Mouse (Mus musculus) CD4-positive naive resting alpha-beta T cell, adult 57 days (primary cell): ENCODE measurements around the gene Cep41. TPM values are rescaled to one million over a fixed set of nuclear protein-coding genes. Genes with fewer than 3 reads are reported as not detected.

Experiments used
- total RNA-seq: library from RNA; stranded (reverse); gene quantifications from one replicate; pipeline ENCODE4 v1.2.4, GENCODE M21; 2023

Cep41 gene
- total RNA-seq, result 14.0 TPM

DNA sequence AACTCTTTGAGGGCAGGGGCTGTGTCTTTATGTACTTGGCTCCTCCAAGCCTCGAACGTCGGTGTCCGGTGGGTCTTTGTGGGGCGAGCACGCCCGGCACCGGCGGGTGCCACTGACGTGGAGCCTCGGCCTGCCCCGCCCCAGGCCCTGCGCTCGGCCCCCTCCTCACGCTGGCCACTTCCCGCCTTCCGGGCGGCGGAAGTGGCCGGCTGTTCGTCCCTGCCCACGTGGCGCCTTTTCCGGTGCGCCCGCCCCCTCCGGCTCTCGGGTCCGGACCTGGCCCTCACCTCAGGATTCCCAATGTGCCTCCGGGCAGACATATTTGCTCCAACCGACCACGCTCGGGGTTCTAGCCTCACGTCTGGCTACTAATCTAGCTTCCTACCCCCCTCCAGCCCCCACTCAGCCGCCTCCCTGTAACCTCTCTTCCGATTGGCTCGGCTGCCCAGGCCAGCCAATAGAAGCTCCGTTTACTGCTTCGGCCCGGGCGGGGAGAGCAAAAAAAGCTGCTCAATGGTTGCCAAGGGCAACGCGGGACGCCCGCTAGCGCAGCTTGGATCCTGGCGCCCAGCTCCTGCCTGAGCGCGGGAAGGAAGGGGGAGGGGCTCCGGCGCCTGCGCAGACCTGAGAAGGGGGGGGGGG, at the start of gene Cep41:
TSS of gene Cep41 (minus strand) at position 400 of the 642 bp plus-strand sequence.

DNA sequence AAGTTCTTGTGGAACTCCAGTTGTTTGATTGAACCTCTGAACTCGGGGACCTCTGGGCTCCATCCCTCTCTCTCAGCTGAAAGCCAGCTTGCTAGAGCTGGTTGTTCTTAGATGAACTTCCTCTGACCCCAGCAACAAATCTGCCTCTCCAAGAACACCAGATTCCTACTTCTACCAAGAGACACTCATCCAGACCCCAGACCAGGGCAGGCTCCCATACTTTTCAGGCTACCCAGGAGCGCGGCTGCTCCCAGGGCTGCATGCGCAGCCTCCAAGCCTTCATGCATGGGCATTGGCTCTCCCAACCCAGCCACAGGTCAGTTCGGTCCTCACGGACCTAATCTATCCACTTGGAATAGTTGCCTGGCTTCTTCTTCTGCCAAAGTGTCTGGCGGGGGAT, 29.8 kb upstream of the Cep41 start, which contains the start of gene Mest:
TSS of gene Mest (plus strand) at position 217 of the 400 bp plus-strand sequence.

DNA sequence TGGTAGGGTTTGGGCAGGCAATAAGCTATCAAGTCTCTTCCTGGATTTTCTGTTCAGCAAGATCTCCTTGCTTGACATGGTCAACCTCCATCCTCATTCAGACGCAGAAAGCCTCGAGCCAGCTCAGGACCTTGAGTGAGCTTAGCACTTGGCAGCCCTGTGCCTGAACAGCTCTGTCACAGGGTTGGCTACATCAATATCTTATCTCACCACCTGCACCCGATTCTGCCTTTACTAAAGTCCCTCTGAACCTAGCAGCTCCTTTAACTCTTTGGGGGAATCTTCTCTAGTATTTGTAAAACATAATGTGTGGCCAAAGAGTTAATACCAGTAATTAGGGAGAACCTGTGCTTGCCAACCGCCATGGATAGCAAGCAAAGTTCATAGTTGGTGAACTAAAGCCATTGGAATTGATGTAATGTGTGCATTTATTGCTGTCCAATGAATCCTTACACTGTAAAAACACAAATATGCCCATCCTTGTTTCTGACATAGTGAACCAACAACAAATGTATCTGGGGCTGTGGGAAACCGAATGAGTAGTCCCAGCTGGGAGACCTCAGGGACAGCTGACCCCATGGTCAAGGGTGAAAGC, 54.8 kb downstream of the Cep41 start, which contains the start of gene Cpa1:
TSS of gene Cpa1 (plus strand) at position 545 of the 595 bp plus-strand sequence.

DNA sequence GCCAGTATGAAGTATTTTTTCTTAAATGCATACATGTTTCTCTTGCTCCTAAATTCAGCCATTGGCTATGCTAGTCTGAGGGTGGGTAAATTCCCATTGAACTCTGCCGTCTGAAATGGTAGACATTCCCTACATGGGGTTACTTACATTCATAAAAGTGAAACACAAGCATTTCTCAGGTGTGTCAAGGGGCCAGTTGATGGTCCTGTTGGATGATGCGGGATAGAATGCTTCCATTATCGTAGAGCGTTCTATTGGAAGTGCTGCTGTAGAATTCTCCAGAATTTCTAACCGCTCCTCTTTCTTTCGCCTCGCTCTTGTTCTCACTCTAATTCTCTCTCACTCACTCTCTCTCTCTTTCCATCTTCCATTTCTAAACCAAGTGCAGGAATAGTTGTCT, 82.8 kb downstream of the Cep41 start, which contains the start of gene Cpa5:
TSS of gene Cpa5 (plus strand) at position 301 of the 400 bp plus-strand sequence.

Other genes starting within 250 kb of the Cep41 start
- gene Tmem209, start 184.0 kb downstream of the Cep41 start, total RNA-seq, result 41.0 TPM
- gene Ssmem1, start 183.9 kb downstream of the Cep41 start, total RNA-seq, result 2.6 TPM
- not detected for gene Cpa2, start 152.2 kb downstream of the Cep41 start, total RNA-seq
- gene Cpa4, start 125.4 kb downstream of the Cep41 start, total RNA-seq, result not detected
- gene Cpa5, start 82.7 kb downstream of the Cep41 start, total RNA-seq, result not detected
- 0.74 TPM for gene Cpa1, start 54.5 kb downstream of the Cep41 start, total RNA-seq
- gene Mest, start 29.8 kb upstream of the Cep41 start, total RNA-seq, result not detected
- gene Copg2, start 203.0 kb upstream of the Cep41 start, total RNA-seq, result 27.5 TPM
- gene Tsga13, start 221.8 kb upstream of the Cep41 start, total RNA-seq, result not detected